Mouse (Mus musculus) cerebellum, adult (tissue): ENCODE data around the gene Mef2b.

ENCODE experiments used
- ATAC-seq: cut with Nextera tagmentation; 2 replicates; pipeline ENCODE4 v1.9.2; 2017; ENCODE audit warnings: mild to moderate bottlenecking, moderate library complexity, mixed read lengths; ENCODE audit not compliant: insufficient number of reproducible peaks, low FRiP score, low TSS enrichment

Gene Mef2b

GRCm38 (mm10) chr8:70139026-70139857 is at the start of gene Mef2b, which contains the start of the genes Rfxank and Borcs8:
Gene Mef2b (plus strand): TSS chr8:70139711.
Gene Rfxank (minus strand): TSS chr8:70139154.
Gene Borcs8 (plus strand): TSS chr8:70139499.
- ATAC-seq = peak; percentile 91

GRCm38 (mm10) chr8:70092786-70093185 is 46.7 kb upstream of the Mef2b start:
- no peak for ATAC-seq

- no peak for ATAC-seq
These were observed 40.2 kb upstream of the Mef2b start for GRCm38 (mm10) chr8:70099276-70099675.

GRCm38 (mm10) chr8:70100241-70100640 is 39.3 kb upstream of the Mef2b start:
- no peak for ATAC-seq

GRCm38 (mm10) chr8:70104506-70104905 is 35.0 kb upstream of the Mef2b start:
- peak; percentile 49; the same call in 1 of the 2 replicates for ATAC-seq

- no peak for ATAC-seq
These were observed 34.6 kb upstream of the Mef2b start for GRCm38 (mm10) chr8:70104922-70105321.

GRCm38 (mm10) chr8:70110451-70110850 is 29.1 kb upstream of the Mef2b start:
- ATAC-seq = no peak

- ATAC-seq = no peak
These were observed 28.2 kb upstream of the Mef2b start for GRCm38 (mm10) chr8:70111192-70111795.

GRCm38 (mm10) chr8:70112401-70113016 is 27.0 kb upstream of the Mef2b start:
- no peak for ATAC-seq

GRCm38 (mm10) chr8:70114488-70114887 is 25.0 kb upstream of the Mef2b start:
- ATAC-seq = no peak

- ATAC-seq = no peak
These were observed 24.6 kb upstream of the Mef2b start for GRCm38 (mm10) chr8:70114892-70115291.

- ATAC-seq = no peak
These were observed 21.9 kb upstream of the Mef2b start for GRCm38 (mm10) chr8:70117611-70118010.

- no peak for ATAC-seq
These were observed 20.5 kb upstream of the Mef2b start for GRCm38 (mm10) chr8:70118726-70119700.

- ATAC-seq = peak; percentile 89
These were observed 18.8 kb upstream of the Mef2b start, which contains the start of gene Ncan for GRCm38 (mm10) chr8:70120667-70121066. Gene Ncan (minus strand): TSS chr8:70120873.

- ATAC-seq = no peak
These were observed 16.6 kb upstream of the Mef2b start for GRCm38 (mm10) chr8:70122863-70123262.

- ATAC-seq = no peak
These were observed 14.5 kb upstream of the Mef2b start for GRCm38 (mm10) chr8:70124992-70125391.

- no peak for ATAC-seq
These were observed 11.1 kb upstream of the Mef2b start for GRCm38 (mm10) chr8:70128435-70128834.

GRCm38 (mm10) chr8:70129309-70129952 is 10.1 kb upstream of the Mef2b start:
- no peak for ATAC-seq

- no peak for ATAC-seq
These were observed 9.4 kb upstream of the Mef2b start for GRCm38 (mm10) chr8:70130066-70130465.
